Mouse (Mus musculus) olfactory bulb, adult 2 months (tissue): ENCODE measurements around the gene Ybx3. TPM values are rescaled to one million over a fixed set of nuclear protein-coding genes. Genes with fewer than 3 reads are reported as not detected.
A peak's percentile ranks its signal among the peaks of the same experiment; 100 is the strongest.

Source experiments
- H3K27ac ChIP-seq: fragments of 200-500 bp; 2 replicates; pipeline ENCODE4 v1.5.1; 2012; ENCODE audit warnings: low read depth, low read length; ENCODE audit not compliant: insufficient read depth
- H3K4me1 ChIP-seq: fragments of 200-500 bp; 2 replicates; pipeline ENCODE4 v1.6.1; 2012; ENCODE audit warnings: low read length; ENCODE audit not compliant: control insufficient read depth, insufficient read depth
- H3K4me3 ChIP-seq: fragments of 200-500 bp; 2 replicates; pipeline ENCODE4 v1.5.1; 2012; ENCODE audit warnings: mild to moderate bottlenecking, low read depth, low read length, moderate library complexity; ENCODE audit not compliant: insufficient read depth
- CTCF ChIP-seq: fragments of 200-500 bp; IDR thresholded peaks from 2 replicates; pipeline ENCODE4 v1.5.1; 2012; ENCODE audit warnings: low read depth, mild to moderate bottlenecking, low read length, moderate library complexity; ENCODE audit not compliant: insufficient read depth
- POLR2A ChIP-seq: fragments of 200-500 bp; IDR thresholded peaks from 2 replicates; pipeline ENCODE4 v1.6.1; 2012; ENCODE audit warnings: mild to moderate bottlenecking, low read depth, low read length, moderate library complexity; ENCODE audit not compliant: insufficient read depth
- WGBS: fragments of 180-500 bp; shearing (Covaris S2); methylation state at CpG from one replicate; pipeline ENCODE4 v1.1.7; 2018; 5-methylcytosine and 5-hydroxymethylcytosine counted together
- polyA plus RNA-seq: library from polyadenylated mRNA; stranded (reverse); fragments of >200 nt; gene quantifications from 2 replicates; pipeline ENCODE4 v1.2.4, GENCODE M21; 2012; ENCODE audit warnings: low replicate concordance; ENCODE audit not compliant: missing spikeins, insufficient read depth, insufficient read length

Ybx3 gene
- polyA plus RNA-seq, 1 experiment = not detected

- H3K4me3 ChIP-seq = no peak overlapping the region
- no peak overlapping the region for H3K27ac ChIP-seq
- peaks cover 2% of the 10 kb centered on the region; the same call in 1 of the 2 replicates for H3K4me1 ChIP-seq
- no peak for TF ChIP-seq POLR2A
- TF ChIP-seq CTCF = no peak
- 92% methylated on average over 5 of the region's 5 CpGs for WGBS
Observed at GRCm38 (mm10) chr6:131370767-131371166, 17.5 kb downstream of the Ybx3 start.

GRCm38 (mm10) chr6:131369866-131370616 is 18.2 kb downstream of the Ybx3 start:
- TF ChIP-seq CTCF (no peak), POLR2A (no peak)
- Histone ChIP-seq H3K4me1 (peaks cover under 1% of the 10 kb centered on the region; the same call in 1 of the 2 replicates), H3K4me3 (no peak overlapping the region), H3K27ac (no peak overlapping the region)
- 68% methylated on average over 8 of the region's 8 CpGs for WGBS

- no peak overlapping the region for H3K27ac ChIP-seq
- TF ChIP-seq POLR2A = no peak
- TF ChIP-seq CTCF = no peak
- H3K4me3 ChIP-seq = no peak overlapping the region
- H3K4me1 ChIP-seq = no peaks in the 10 kb centered on the region
- 33% methylated on average over 4 of the region's 4 CpGs for WGBS
Observed at GRCm38 (mm10) chr6:131367101-131367500, 21.2 kb downstream of the Ybx3 start.

GRCm38 (mm10) chr6:131364353-131364752 is 23.9 kb downstream of the Ybx3 start:
- TF ChIP-seq POLR2A = no peak
- no peak for TF ChIP-seq CTCF
- H3K4me3 ChIP-seq = no peak overlapping the region
- 94% methylated on average over 2 of the region's 2 CpGs for WGBS
- no peak overlapping the region for H3K27ac ChIP-seq
- H3K4me1 ChIP-seq = no peaks in the 10 kb centered on the region

- no peak for TF ChIP-seq CTCF
- TF ChIP-seq POLR2A = no peak
- Histone ChIP-seq H3K4me3 (no peak overlapping the region), H3K4me1 (no peaks in the 10 kb centered on the region), H3K27ac (no peak overlapping the region)
- 80% methylated on average over 7 of the region's 7 CpGs for WGBS
Observed at GRCm38 (mm10) chr6:131362987-131363765, 25.1 kb downstream of the Ybx3 start.

GRCm38 (mm10) chr6:131360693-131361092 is 27.6 kb downstream of the Ybx3 start:
- Histone ChIP-seq H3K4me3 (no peak overlapping the region), H3K4me1 (no peaks in the 10 kb centered on the region), H3K27ac (no peak overlapping the region)
- WGBS = 77% methylated on average over 5 of the region's 5 CpGs
- TF ChIP-seq CTCF (no peak), POLR2A (no peak)

GRCm38 (mm10) chr6:131359543-131359942 is 28.7 kb downstream of the Ybx3 start:
- TF ChIP-seq POLR2A = no peak
- TF ChIP-seq CTCF = no peak
- 91% methylated on average over 2 of the region's 2 CpGs for WGBS
- Histone ChIP-seq H3K4me3 (no peak overlapping the region), H3K4me1 (no peaks in the 10 kb centered on the region), H3K27ac (no peak overlapping the region)

- no peak for TF ChIP-seq CTCF
- TF ChIP-seq POLR2A = no peak
- no peak overlapping the region for H3K27ac ChIP-seq
- no peak overlapping the region for H3K4me3 ChIP-seq
- 69% methylated on average over 4 of the region's 4 CpGs for WGBS
- H3K4me1 ChIP-seq = peaks cover 4% of the 10 kb centered on the region; the same call in 1 of the 2 replicates
Observed at GRCm38 (mm10) chr6:131354913-131355312, 33.4 kb downstream of the Ybx3 start.

- H3K27ac ChIP-seq = no peak within 1 kb of the TSS
- TF ChIP-seq CTCF (peak; percentile 81), POLR2A (no peak)
- peaks cover 4% of the 10 kb centered on the region; the same call in 1 of the 2 replicates for H3K4me1 ChIP-seq
- WGBS = under 1% methylated on average over 16 of the region's 16 CpGs
- peak within 1 kb of the TSS; percentile 29 for H3K4me3 ChIP-seq
Observed at GRCm38 (mm10) chr6:131353352-131353919, 34.8 kb downstream of the Ybx3 start, which contains the start of gene Styk1. Gene Styk1 (minus strand): TSS chr6:131353597.
